Mouse (Mus musculus) neural tube, embryonic 13.5 days (tissue): ENCODE results near the gene Dpf3. TPM values are rescaled to one million over a fixed set of nuclear protein-coding genes. Genes with fewer than 3 reads are reported as not detected.
A peak's percentile ranks its signal among the peaks of the same experiment; 100 is the strongest.

Experiments
- ATAC-seq: fragments of 200-750 bp; cut with Nextera tagmentation; 2 replicates; pipeline ENCODE4 v1.8.0; 2017; ENCODE audit warnings: low read depth, mild to moderate bottlenecking, moderate TSS enrichment, moderate library complexity
- H3K27ac ChIP-seq: fragments of 300-500 bp; sonication (generic); replicated peaks from 2 replicates; pipeline ENCODE4 v1.5.1; 2015; ENCODE audit warnings: moderate library complexity, mild to moderate bottlenecking, inconsistent platforms
- H3K27me3 ChIP-seq: fragments of 300-500 bp; sonication (generic); 2 replicates; pipeline ENCODE4 v1.6.1; 2015; ENCODE audit warnings: mild to moderate bottlenecking, inconsistent platforms
- H3K36me3 ChIP-seq: fragments of 300-500 bp; sonication (generic); 2 replicates; pipeline ENCODE4 v1.6.1; 2015; ENCODE audit warnings: mild to moderate bottlenecking, inconsistent platforms
- H3K4me1 ChIP-seq: fragments of 300-500 bp; sonication (generic); replicated peaks from 2 replicates; pipeline ENCODE4 v1.6.1; 2015; ENCODE audit warnings: inconsistent platforms
- H3K4me2 ChIP-seq: fragments of 300-500 bp; sonication (generic); 2 replicates; pipeline ENCODE4 v1.6.1; 2015; ENCODE audit warnings: inconsistent platforms, mild to moderate bottlenecking, moderate library complexity
- H3K4me3 ChIP-seq: fragments of 300-500 bp; sonication (generic); 2 replicates; pipeline ENCODE4 v1.5.1; 2015; ENCODE audit warnings: mild to moderate bottlenecking, inconsistent platforms
- H3K9ac ChIP-seq: fragments of 300-500 bp; sonication (generic); 2 replicates; pipeline ENCODE4 v1.6.1; 2015; ENCODE audit warnings: moderate library complexity, mild to moderate bottlenecking, inconsistent platforms
- H3K9me3 ChIP-seq: fragments of 300-500 bp; sonication (generic); 2 replicates; pipeline ENCODE4 v1.6.1; 2016; ENCODE audit warnings: inconsistent platforms
- WGBS: fragments of 180-500 bp; shearing (Covaris S2); methylation state at CpG from one replicate; pipeline ENCODE4 v1.1.7; 2015; 5-methylcytosine and 5-hydroxymethylcytosine counted together
- polyA plus RNA-seq: library from polyadenylated mRNA; unstranded; fragments of >200 nt; fragmentation: Nextera tagmentation; extraction: Ambion mirVana; gene quantifications from 2 replicates; pipeline ENCODE4 v1.2.1, GENCODE M21; 2015

The Dpf3 gene
- polyA plus RNA-seq, 1 experiment from 2014 or later: 21.7 TPM

DNA sequence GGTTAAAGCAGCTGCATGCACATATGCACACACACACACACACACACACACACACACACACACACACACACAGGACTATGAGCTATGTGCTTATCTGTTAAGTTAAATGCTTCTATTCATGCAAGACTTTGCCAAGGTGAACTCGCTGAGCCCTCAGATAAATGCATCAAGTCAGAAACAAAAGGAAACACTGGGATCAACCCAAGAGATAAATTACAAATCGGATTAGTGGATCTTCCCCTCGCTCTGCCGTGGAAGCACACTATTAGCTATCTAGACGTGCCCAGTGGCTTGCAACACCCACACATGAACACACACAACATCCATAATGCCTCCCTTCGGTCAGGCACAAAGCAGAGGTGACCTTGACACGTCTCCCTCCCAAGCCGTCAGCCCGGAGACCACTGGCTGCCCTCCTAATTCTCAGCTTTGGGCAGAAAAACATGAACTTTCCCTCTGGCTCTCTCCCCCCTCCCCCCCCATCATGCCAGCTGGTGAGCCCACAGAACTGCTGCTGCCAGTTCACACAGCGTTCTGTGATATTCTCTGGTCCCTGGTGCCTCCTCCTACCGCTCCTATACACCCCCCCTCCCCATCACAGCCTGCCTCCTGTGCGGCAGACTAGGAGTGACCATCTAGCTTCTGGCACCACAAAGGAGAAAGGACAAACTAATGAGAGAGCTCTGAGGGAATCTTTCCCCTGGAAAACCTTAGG lies 317.9 kb downstream of the Dpf3 start:
- 43% methylated on average over 12 of the region's 12 CpGs for WGBS
- 0 out of 2 replicates have a peak overlapping the region, but pooled peaks have one; percentile 16 for H3K4me2 ChIP-seq
- ATAC-seq: peak; percentile 84

GRCm38 (mm10) chr12:83168310-83168709 lies 319.2 kb downstream of the Dpf3 start:
- no peak overlapping the region for H3K4me2 ChIP-seq
- peaks cover 11% of the 10 kb centered on the region for H3K4me1 ChIP-seq
- no peaks in the 10 kb centered on the region for H3K9me3 ChIP-seq
- 85% methylated on average over 6 of the region's 6 CpGs for WGBS
- ATAC-seq: no peak
- no peak overlapping the region for H3K27ac ChIP-seq
- H3K27me3 ChIP-seq: no peaks in the 10 kb centered on the region
- no peaks in the 10 kb centered on the region for H3K36me3 ChIP-seq
- no peak overlapping the region for H3K4me3 ChIP-seq
- no peak overlapping the region for H3K9ac ChIP-seq

More for the DNA sequence above, 317.9 kb downstream of the Dpf3 start:
- H3K4me3 ChIP-seq: no peak overlapping the region
- H3K4me1 ChIP-seq: peaks cover 11% of the 10 kb centered on the region
- no peaks in the 10 kb centered on the region for H3K36me3 ChIP-seq
- peak overlapping the region; percentile 68 for H3K27ac ChIP-seq
- 0 out of 2 replicates have a peak overlapping the region, but pooled peaks have one; percentile 45 for H3K9ac ChIP-seq
- H3K9me3 ChIP-seq: no peaks in the 10 kb centered on the region
- no peaks in the 10 kb centered on the region for H3K27me3 ChIP-seq

- whole genome bisulfite sequencing: 86% methylated on average over 1 of the region's 1 CpGs
- Histone ChIP-seq H3K9me3 (no peaks in the 10 kb centered on the region), H3K4me1 (peaks cover 10% of the 10 kb centered on the region), H3K9ac (no peak overlapping the region), H3K4me2 (no peak overlapping the region), H3K27me3 (no peaks in the 10 kb centered on the region), H3K27ac (no peak overlapping the region), H3K36me3 (no peaks in the 10 kb centered on the region), H3K4me3 (no peak overlapping the region)
- ATAC-seq: no peak
Observed at GRCm38 (mm10) chr12:83165058-83165457, 322.5 kb downstream of the Dpf3 start.

Other genes with a start within 250 kb of the Dpf3 start
- 33.2 and 35.6 TPM in 2 replicates for gene Dcaf4, start 32.8 kb upstream of the Dpf3 start, polyA plus RNA-seq
- 27.0 and 27.3 TPM in 2 replicates for gene Zfyve1, start 109.5 kb upstream of the Dpf3 start, polyA plus RNA-seq
- 273 and 280 TPM in 2 replicates for gene Rbm25, start 143.5 kb upstream of the Dpf3 start, polyA plus RNA-seq
- 70.0 and 73.0 TPM in 2 replicates for gene Psen1, start 200.4 kb upstream of the Dpf3 start, polyA plus RNA-seq